Mouse (Mus musculus) MEL (cell line): ENCODE results near the gene Nck1. TPM values are rescaled to one million over a fixed set of nuclear protein-coding genes. Genes with fewer than 3 reads are reported as not detected.

ENCODE experiments used
- DNase-seq: peaks from one replicate; pipeline ENCODE4 v3.0.0; 2011; ENCODE audit warnings: low read depth, low spot score
- H3K27ac ChIP-seq: 2 replicates; pipeline ENCODE4 v1.5.1; 2012; ENCODE audit warnings: low read depth, mild to moderate bottlenecking, control low read depth, low read length, moderate library complexity; ENCODE audit not compliant: control insufficient read depth
- H3K27me3 ChIP-seq, 2 experiments: fragments of 150-350 bp in 1 of 2; sonication (generic) in 1 of 2; 2 replicates each; pipeline ENCODE4 v1.6.1; 2012; ENCODE audit warnings: low read length in 2 of 2, mild to moderate bottlenecking in 2 of 2, improper control_type of control experiment in 1 of 2, moderate library complexity in 1 of 2; ENCODE audit not compliant: insufficient read depth in 2 of 2, control insufficient read depth in 1 of 2
- H3K36me3 ChIP-seq, 2 experiments: 2 replicates each; pipeline ENCODE4 v1.6.1; 2012 to 2014; ENCODE audit warnings: low read length in 2 of 2, improper control_type of control experiment in 1 of 2, inconsistent platforms in 1 of 2, mild to moderate bottlenecking in 1 of 2; ENCODE audit not compliant: insufficient read depth in 2 of 2, control insufficient read depth in 1 of 2
- H3K4me1 ChIP-seq, 2 experiments: fragments of 150-350 bp in 1 of 2; sonication (generic) in 1 of 2; 2 replicates each; pipeline ENCODE4 v1.6.1; 2012; ENCODE audit warnings: low read length in 2 of 2, improper control_type of control experiment in 1 of 2, mild to moderate bottlenecking in 1 of 2; ENCODE audit not compliant: insufficient read depth in 2 of 2, control insufficient read depth in 1 of 2
- H3K4me3 ChIP-seq, 2 experiments: fragments of 150-350 bp in 1 of 2; sonication (generic) in 1 of 2; 2 replicates each; pipeline ENCODE4 v1.5.1; 2012; ENCODE audit warnings: low read depth in 2 of 2, low read length in 2 of 2, mild to moderate bottlenecking in 2 of 2, moderate library complexity in 2 of 2, control low read depth in 1 of 2, improper control_type of control experiment in 1 of 2; ENCODE audit not compliant: control insufficient read depth in 1 of 2, insufficient read depth in 1 of 2
- H3K79me2 ChIP-seq: 2 replicates; pipeline ENCODE4 v1.6.1; 2012; ENCODE audit warnings: mild to moderate bottlenecking, low read length, moderate library complexity; ENCODE audit not compliant: control insufficient read depth, poor library complexity, insufficient read depth
- H3K9ac ChIP-seq: 2 replicates; pipeline ENCODE4 v1.6.1; 2012; ENCODE audit warnings: low read depth, mild to moderate bottlenecking, control low read depth, low read length, moderate library complexity; ENCODE audit not compliant: control insufficient read depth, poor library complexity, severe bottlenecking
- H3K9me3 ChIP-seq: fragments of 150-350 bp; sonication (generic); replicated peaks from 2 replicates; pipeline ENCODE4 v1.6.1; 2012; ENCODE audit warnings: mild to moderate bottlenecking, low read length, improper control_type of control experiment, moderate library complexity; ENCODE audit not compliant: insufficient read depth
- BHLHE40 ChIP-seq: IDR thresholded peaks from 2 replicates; pipeline ENCODE4 v1.6.1; 2012; ENCODE audit warnings: low read depth, mild to moderate bottlenecking, inconsistent platforms, low read length, improper control_type of control experiment, borderline replicate concordance
- CHD2 ChIP-seq: IDR thresholded peaks from 2 replicates; pipeline ENCODE4 v1.6.1; 2011; ENCODE audit warnings: low read length, improper control_type of control experiment
- E2F4 ChIP-seq: IDR thresholded peaks from 2 replicates; pipeline ENCODE4 v1.6.1; 2011; ENCODE audit warnings: low read depth, low read length, improper control_type of control experiment, borderline replicate concordance
- GATA1 ChIP-seq: IDR thresholded peaks from 2 replicates; pipeline ENCODE4 v1.6.1; 2011; ENCODE audit warnings: low read depth, low read length, improper control_type of control experiment
- MAZ ChIP-seq: IDR thresholded peaks from 2 replicates; pipeline ENCODE4 v1.6.1; 2012; ENCODE audit warnings: low read depth, mild to moderate bottlenecking, inconsistent platforms, low read length, improper control_type of control experiment
- MXI1 ChIP-seq: IDR thresholded peaks from 2 replicates; pipeline ENCODE4 v1.6.1; 2011; ENCODE audit warnings: mild to moderate bottlenecking, low read depth, low read length, improper control_type of control experiment
- MYC ChIP-seq: IDR thresholded peaks from 2 replicates; pipeline ENCODE4 v1.6.1; 2011; ENCODE audit warnings: low read depth, mild to moderate bottlenecking, low read length, improper control_type of control experiment, moderate library complexity
- NRF1 ChIP-seq: IDR thresholded peaks from 2 replicates; pipeline ENCODE4 v1.6.1; 2014; ENCODE audit warnings: low read depth, mild to moderate bottlenecking, inconsistent platforms, low read length, improper control_type of control experiment, moderate library complexity; ENCODE audit not compliant: poor library complexity, insufficient read depth, severe bottlenecking
- POLR2AphosphoS2 ChIP-seq: IDR thresholded peaks from 2 replicates; pipeline ENCODE4 v1.6.1; 2011; ENCODE audit warnings: low read length, improper control_type of control experiment
- POLR2AphosphoS5 ChIP-seq: IDR thresholded peaks from 2 replicates; pipeline ENCODE4 v1.6.1; 2012; ENCODE audit warnings: low read depth, borderline replicate concordance, mild to moderate bottlenecking, inconsistent platforms, low read length, moderate library complexity, mixed read lengths
- RCOR1 ChIP-seq: IDR thresholded peaks from 2 replicates; pipeline ENCODE4 v1.6.1; 2012; ENCODE audit warnings: low read depth, mild to moderate bottlenecking, inconsistent platforms, low read length, improper control_type of control experiment
- TBP ChIP-seq: IDR thresholded peaks from 2 replicates; pipeline ENCODE4 v1.8.0; 2011; ENCODE audit warnings: low read depth, low read length, improper control_type of control experiment
- TCF12 ChIP-seq: IDR thresholded peaks from 2 replicates; pipeline ENCODE4 v1.6.1; 2014; ENCODE audit warnings: low read depth, mild to moderate bottlenecking, inconsistent platforms, low read length, improper control_type of control experiment, moderate library complexity
- USF1 ChIP-seq: IDR thresholded peaks from 2 replicates; pipeline ENCODE4 v1.6.1; 2014; ENCODE audit warnings: low read depth, mild to moderate bottlenecking, inconsistent platforms, low read length, improper control_type of control experiment, moderate library complexity
- USF2 ChIP-seq, 2 experiments: IDR thresholded peaks; 2 replicates each; pipeline ENCODE4 v1.6.1; 2011 to 2012; ENCODE audit warnings: improper control_type of control experiment in 2 of 2, low read length in 2 of 2, borderline replicate concordance in 1 of 2, inconsistent platforms in 1 of 2, low read depth in 1 of 2, mild to moderate bottlenecking in 1 of 2; ENCODE audit not compliant: insufficient read depth in 1 of 2
- ZC3H11A ChIP-seq: IDR thresholded peaks from 2 replicates; pipeline ENCODE4 v1.6.1; 2012; ENCODE audit warnings: low read depth, mild to moderate bottlenecking, inconsistent platforms, low read length, improper control_type of control experiment
- polyA plus RNA-seq, 2 experiments: library from polyadenylated mRNA; stranded (reverse) in 1 of 2; unstranded in 1 of 2; fragments of >175 nt in 1 of 2; fragments of >200 nt in 1 of 2; gene quantifications; 2 replicates each; pipeline versions ENCODE4 v1.2.1 to v1.2.4; 2012; ENCODE audit warnings: low replicate concordance in 2 of 2, low read depth in 1 of 2; ENCODE audit not compliant: insufficient read length in 2 of 2, insufficient read depth in 1 of 2, missing spikeins in 1 of 2
- total RNA-seq: library from RNA; depleted of rRNA; stranded (reverse); fragments of 300-350 nt; gene quantifications from 2 replicates; pipeline ENCODE4 v1.2.3, GENCODE M21; 2012

Nck1 gene
- total and polyA plus RNA-seq, 3 experiments, result 21.8 to 24.3 TPM; not detected in 1

DNA sequence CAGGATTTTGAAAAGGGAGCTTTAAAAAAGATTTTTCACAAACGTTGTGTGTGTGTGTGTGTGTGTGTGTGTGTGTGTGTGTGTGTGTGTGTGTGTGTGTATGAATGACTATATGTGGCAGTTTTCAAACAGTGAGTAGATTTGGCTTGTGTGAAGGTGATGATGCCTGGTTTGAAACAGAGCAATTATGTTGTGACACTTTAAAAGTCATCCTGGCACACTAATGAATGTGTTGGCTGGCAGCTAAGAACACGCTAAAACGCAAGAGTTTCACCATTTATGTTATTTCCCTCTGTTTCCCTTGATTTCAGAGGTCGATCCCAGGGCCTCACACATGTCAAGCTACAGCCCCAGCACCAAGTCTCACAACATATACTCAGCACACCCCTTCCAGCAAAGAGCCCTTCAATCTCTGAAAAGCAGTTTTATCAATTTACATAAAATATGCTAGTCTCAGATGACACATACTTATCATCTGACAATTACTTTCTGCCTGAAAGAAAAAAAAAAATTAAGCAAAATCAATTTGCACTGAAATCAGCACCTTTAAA lies 12.2 kb upstream of the Nck1 start:
- Histone ChIP-seq H3K36me3 (peaks cover 0 to 3% of the 10 kb centered on the region in 2 experiments; a peak in 2 of 4 replicates), H3K79me2 (no peaks in the 10 kb centered on the region), H3K27ac (no peak overlapping the region), H3K4me3 (no peak overlapping the region), H3K4me1 (peaks cover 0 to 11% of the 10 kb centered on the region in 2 experiments; a peak in 3 of 4 replicates), H3K27me3 (no peaks in the 10 kb centered on the region), H3K9ac (no peak overlapping the region), H3K9me3 (no peaks in the 10 kb centered on the region)
- TF ChIP-seq ZC3H11A, result no peak
- no peak for TF ChIP-seq CHD2
- TF ChIP-seq BHLHE40, result no peak
- no peak for TF ChIP-seq TBP
- no peak for TF ChIP-seq MXI1
- TF ChIP-seq MAZ, result no peak
- TF ChIP-seq POLR2AphosphoS5, result no peak
- no peak for TF ChIP-seq E2F4
- TF ChIP-seq TCF12, result no peak
- TF ChIP-seq USF2 (IDR thresholded peaks at IDR 0.05; ENCODE audit: borderline replicate concordance in 1 of 2, insufficient read depth in 1 of 2, low read depth in 1 of 2, low read length in 2 of 2), result no peak
- TF ChIP-seq MYC, result no peak
- TF ChIP-seq RCOR1, result no peak
- no peak for TF ChIP-seq NRF1
- no peak for DNase-seq

DNA sequence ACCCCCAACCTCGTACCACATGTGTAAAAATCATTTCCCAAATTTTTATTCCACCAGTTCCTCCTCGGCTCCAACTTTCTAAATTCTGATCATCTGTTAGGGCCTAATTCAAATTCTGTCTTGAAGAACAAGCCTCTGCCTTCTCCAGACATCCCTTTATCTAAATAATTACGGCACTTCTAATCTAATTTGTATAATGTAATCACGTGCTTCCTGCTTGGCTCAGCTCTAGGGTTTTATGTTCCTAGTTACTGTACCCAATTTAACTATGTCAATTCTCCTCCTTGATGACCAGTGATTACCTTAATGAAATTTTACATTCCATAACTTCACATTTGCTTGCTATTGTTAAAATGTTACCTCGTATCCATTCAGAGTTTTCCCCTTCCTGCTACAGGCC lies 9.8 kb upstream of the Nck1 start:
- Histone ChIP-seq H3K36me3 (peaks cover 0 to 3% of the 10 kb centered on the region in 2 experiments; a peak in 2 of 4 replicates), H3K79me2 (no peaks in the 10 kb centered on the region), H3K27me3 (no peaks in the 10 kb centered on the region), H3K9ac (no peak overlapping the region), H3K4me1 (peaks cover 0 to 11% of the 10 kb centered on the region in 2 experiments; a peak in 3 of 4 replicates), H3K4me3 (no peak overlapping the region), H3K27ac (no peak overlapping the region), H3K9me3 (no peaks in the 10 kb centered on the region)
- TF ChIP-seq POLR2AphosphoS2 (no peak), USF1 (peak; percentile 66; the same call in 1 of the 2 replicates), GATA1 (no peak), BHLHE40 (peak; percentile 16; the same call in 1 of the 2 replicates)
- no peak for DNase-seq
